Mouse (Mus musculus): Measurements from ENCODE around the gene Zscan18. TPM values are rescaled to one million over a fixed set of nuclear protein-coding genes. Genes with fewer than 3 reads are reported as not detected.

Zscan18 gene
- total and polyA plus RNA-seq, 2 experiments from 2014 or later, result 2.6 to 6.3 TPM

GRCm38 (mm10) chr7:12774606-12775005 is 28.8 kb downstream of the Zscan18 start:
- H3K4me2 ChIP-seq (ENCODE audit: low read depth, low read length), result no peak overlapping the region
- 96% methylated on average over 1 of the region's 1 CpGs for WGBS
- ATAC-seq (ENCODE audit: insufficient read depth, low read depth), result no peak
- no peak for DNase-seq (ENCODE audit: low spot score)
- no peak overlapping the region for H3K4me3 ChIP-seq (ENCODE audit: low read depth, low read length)
- TF ChIP-seq EP300 (IDR thresholded peaks at IDR 0.05; ENCODE audit: low read depth) (no peak), CTCF (IDR thresholded peaks at IDR 0.05; ENCODE audit: low read depth) (no peak)
- H3K27me3 ChIP-seq (ENCODE audit: control insufficient read depth, insufficient read depth, low read length), result no peaks in the 10 kb centered on the region
- H3K36me3 ChIP-seq (replicated peaks; ENCODE audit: control insufficient read depth, insufficient read depth, low read length), result peaks cover 11% of the 10 kb centered on the region; the same call in 1 of the 2 replicates
- no peak overlapping the region for H3K9ac ChIP-seq (replicated peaks; ENCODE audit: low read depth, low read length)
- H3K27ac ChIP-seq (ENCODE audit: low read depth), result no peak overlapping the region
- H3K9me3 ChIP-seq (replicated peaks; ENCODE audit: control insufficient read depth, low read length), result no peaks in the 10 kb centered on the region
- H3K4me1 ChIP-seq (ENCODE audit: control insufficient read depth, insufficient read depth), result 0 out of 2 replicates have a peak, but pooled peaks cover under 1% of the 10 kb centered on the region

DNA sequence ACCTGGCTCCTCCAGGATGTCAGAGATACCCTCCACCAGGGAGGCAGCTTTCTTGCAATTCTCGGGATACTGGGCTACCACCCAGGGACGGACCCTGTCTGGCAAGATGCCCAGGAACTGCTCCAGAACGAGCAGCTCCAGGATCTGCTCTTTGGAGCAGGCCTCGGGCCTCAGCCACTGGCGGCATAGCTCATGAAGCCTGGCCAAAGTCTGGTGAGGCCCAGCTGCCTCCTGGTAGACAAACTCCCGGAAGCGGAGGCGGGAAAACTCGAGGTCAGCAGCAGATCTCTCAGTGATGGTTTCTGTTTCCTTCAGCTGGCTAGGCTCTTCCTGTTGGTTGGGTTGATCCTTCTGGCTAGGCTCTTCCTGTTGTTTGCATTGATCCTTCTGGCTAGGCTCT is 29.3 kb downstream of the Zscan18 start:
- H3K27me3 ChIP-seq (ENCODE audit: control insufficient read depth, insufficient read depth, low read length), result no peaks in the 10 kb centered on the region
- TF ChIP-seq EP300 (IDR thresholded peaks at IDR 0.05; ENCODE audit: low read depth) (no peak), CTCF (IDR thresholded peaks at IDR 0.05; ENCODE audit: low read depth) (no peak)
- no peak overlapping the region for H3K4me2 ChIP-seq (ENCODE audit: low read depth, low read length)
- WGBS, result 74% methylated on average over 9 of the region's 9 CpGs
- no peak for DNase-seq (ENCODE audit: low spot score)
- no peak overlapping the region for H3K4me3 ChIP-seq (ENCODE audit: low read depth, low read length)
- H3K36me3 ChIP-seq (replicated peaks; ENCODE audit: control insufficient read depth, insufficient read depth, low read length), result peaks cover 15% of the 10 kb centered on the region; the same call in 1 of the 2 replicates
- no peak overlapping the region for H3K27ac ChIP-seq (ENCODE audit: low read depth)
- H3K9me3 ChIP-seq (replicated peaks; ENCODE audit: control insufficient read depth, low read length), result no peaks in the 10 kb centered on the region
- ATAC-seq (ENCODE audit: insufficient read depth, low read depth), result no peak
- H3K4me1 ChIP-seq (ENCODE audit: control insufficient read depth, insufficient read depth), result no peaks in the 10 kb centered on the region
- H3K9ac ChIP-seq (replicated peaks; ENCODE audit: low read depth, low read length), result no peak overlapping the region

DNA sequence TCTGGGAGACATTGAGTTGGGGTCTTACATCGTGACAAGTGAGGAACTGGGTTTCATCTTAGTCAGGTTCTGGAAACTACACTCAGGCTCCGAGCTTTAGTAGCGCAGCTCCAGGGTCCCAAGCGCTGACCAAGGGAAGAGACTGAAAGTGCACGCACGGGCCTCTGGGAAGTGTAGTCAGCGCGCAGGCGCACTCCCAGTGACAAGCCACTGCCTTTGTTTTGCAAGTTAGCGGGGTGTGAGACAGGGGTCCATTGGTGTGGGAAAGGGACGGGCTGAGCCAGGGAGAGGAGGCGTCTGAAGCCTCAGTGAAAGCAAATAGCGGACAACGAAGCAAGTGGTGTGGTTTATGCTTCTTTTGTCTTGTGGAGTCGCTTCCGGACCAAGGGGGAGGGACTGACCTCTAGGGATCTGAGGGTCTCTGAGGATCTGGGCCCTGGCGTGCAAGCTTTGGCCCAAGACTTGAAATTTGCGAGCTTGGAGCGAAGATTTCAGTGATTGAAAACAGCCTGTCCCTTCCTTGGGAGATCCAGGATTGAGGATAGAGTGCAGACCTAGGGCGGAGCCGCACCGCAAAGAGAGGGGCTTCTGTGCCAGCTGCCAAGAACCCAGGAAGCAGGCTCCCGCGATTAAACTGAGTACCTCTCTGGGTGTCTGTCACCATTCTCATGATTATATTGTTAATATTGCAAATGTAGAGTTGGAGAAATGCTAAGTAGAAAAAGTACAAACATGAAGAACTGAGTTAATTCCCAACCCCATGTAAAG is 53.8 kb downstream of the Zscan18 start:
- H3K9me3 ChIP-seq (replicated peaks; ENCODE audit: control insufficient read depth, low read length), result no peaks in the 10 kb centered on the region
- peak overlapping the region; percentile 22; the same call in 1 of the 2 replicates for H3K4me2 ChIP-seq (ENCODE audit: low read depth, low read length)
- H3K27ac ChIP-seq (ENCODE audit: low read depth), result no peak overlapping the region
- no peaks in the 10 kb centered on the region for H3K27me3 ChIP-seq (ENCODE audit: control insufficient read depth, insufficient read depth, low read length)
- DNase-seq (ENCODE audit: low spot score), result no peak
- no peak for ATAC-seq (ENCODE audit: insufficient read depth, low read depth)
- 67% methylated on average over 24 of the region's 24 CpGs for WGBS
- H3K36me3 ChIP-seq (replicated peaks; ENCODE audit: control insufficient read depth, insufficient read depth, low read length), result no peaks in the 10 kb centered on the region
- H3K9ac ChIP-seq (replicated peaks; ENCODE audit: low read depth, low read length), result no peak overlapping the region
- H3K4me1 ChIP-seq (ENCODE audit: control insufficient read depth, insufficient read depth), result no peaks in the 10 kb centered on the region
- TF ChIP-seq EP300 (IDR thresholded peaks at IDR 0.05; ENCODE audit: low read depth) (no peak), CTCF (IDR thresholded peaks at IDR 0.05; ENCODE audit: low read depth) (no peak)
- no peak overlapping the region for H3K4me3 ChIP-seq (ENCODE audit: low read depth, low read length)

- no peaks in the 10 kb centered on the region for H3K36me3 ChIP-seq (replicated peaks; ENCODE audit: control insufficient read depth, insufficient read depth, low read length)
- no peak for ATAC-seq (ENCODE audit: insufficient read depth, low read depth)
These were observed 68.5 kb downstream of the Zscan18 start, which contains the start of gene Vmn2r56 for GRCm38 (mm10) chr7:12734904-12735303. Gene Vmn2r56, minus strand, starts transcription at chr7:12735004.

More at GRCm38 (mm10) chr7:12734904-12735303, 68.5 kb downstream of the Zscan18 start, which contains the start of gene Vmn2r56:
- no peak for TF ChIP-seq CTCF (IDR thresholded peaks at IDR 0.05; ENCODE audit: low read depth)
- no peak for TF ChIP-seq EP300 (IDR thresholded peaks at IDR 0.05; ENCODE audit: low read depth)
- H3K9ac ChIP-seq (replicated peaks; ENCODE audit: low read depth, low read length), result no peak within 1 kb of the TSS
- H3K4me2 ChIP-seq (ENCODE audit: low read depth, low read length), result no peak within 1 kb of the TSS
- H3K27me3 ChIP-seq (ENCODE audit: control insufficient read depth, insufficient read depth, low read length), result no peaks in the 10 kb centered on the region
- H3K4me1 ChIP-seq (ENCODE audit: control insufficient read depth, insufficient read depth), result no peaks in the 10 kb centered on the region
- 27% methylated on average over 1 of the region's 1 CpGs for WGBS
- no peak within 1 kb of the TSS for H3K4me3 ChIP-seq (ENCODE audit: low read depth, low read length)
- no peak within 1 kb of the TSS for H3K27ac ChIP-seq (ENCODE audit: low read depth)
- no peaks in the 10 kb centered on the region for H3K9me3 ChIP-seq (replicated peaks; ENCODE audit: control insufficient read depth, low read length)
- no peak for DNase-seq (ENCODE audit: low spot score)

Other genes starting within 250 kb of the Zscan18 start
- not detected in 2 replicates for gene Vmn2r53, start 194.8 kb downstream of the Zscan18 start, total RNA-seq (2014; rRNA removed; ENCODE audit: low replicate concordance)
- under 0.01 TPM in 1 of 2 replicates, not detected in the other for gene Vmn2r53, start 194.8 kb downstream of the Zscan18 start, polyA plus RNA-seq (2015; fragmentation: Nextera tagmentation; extraction: Ambion mirVana)
- gene Vmn2r54, start 163.3 kb downstream of the Zscan18 start, total RNA-seq (2014; rRNA removed; ENCODE audit: low replicate concordance), result not detected in 2 replicates
- gene Vmn2r54, start 163.3 kb downstream of the Zscan18 start, polyA plus RNA-seq (2015; fragmentation: Nextera tagmentation; extraction: Ambion mirVana), result not detected in 2 replicates
- gene Vmn2r55, start 118.6 kb downstream of the Zscan18 start, total RNA-seq (2014; rRNA removed; ENCODE audit: low replicate concordance), result not detected in 2 replicates
- gene Vmn2r55, start 118.6 kb downstream of the Zscan18 start, polyA plus RNA-seq (2015; fragmentation: Nextera tagmentation; extraction: Ambion mirVana), result not detected in 2 replicates
- not detected in 2 replicates for gene Vmn2r56, start 68.6 kb downstream of the Zscan18 start, total RNA-seq (2014; rRNA removed; ENCODE audit: low replicate concordance)
- gene Vmn2r56, start 68.6 kb downstream of the Zscan18 start, polyA plus RNA-seq (2015; fragmentation: Nextera tagmentation; extraction: Ambion mirVana), result not detected in 2 replicates
- gene Zfp329, start 15.2 kb upstream of the Zscan18 start, total RNA-seq (2014; rRNA removed; ENCODE audit: low replicate concordance), result 3.1 and 12.2 TPM in 2 replicates
- 6.2 and 7.0 TPM in 2 replicates for gene Zfp329, start 15.2 kb upstream of the Zscan18 start, polyA plus RNA-seq (2015; fragmentation: Nextera tagmentation; extraction: Ambion mirVana)
- gene Zfp110, start 31.1 kb upstream of the Zscan18 start, total RNA-seq (2014; rRNA removed; ENCODE audit: low replicate concordance), result 14.8 and 20.5 TPM in 2 replicates
- 15.3 and 15.9 TPM in 2 replicates for gene Zfp110, start 31.1 kb upstream of the Zscan18 start, polyA plus RNA-seq (2015; fragmentation: Nextera tagmentation; extraction: Ambion mirVana)
- 2.9 and 6.3 TPM in 2 replicates for gene Zfp128, start 77.5 kb upstream of the Zscan18 start, total RNA-seq (2014; rRNA removed; ENCODE audit: low replicate concordance)
- 2.3 and 3.0 TPM in 2 replicates for gene Zfp128, start 77.5 kb upstream of the Zscan18 start, polyA plus RNA-seq (2015; fragmentation: Nextera tagmentation; extraction: Ambion mirVana)
- 1.3 and 3.5 TPM in 2 replicates for gene Zscan22, start 94.2 kb upstream of the Zscan18 start, total RNA-seq (2014; rRNA removed; ENCODE audit: low replicate concordance)
- gene Zscan22, start 94.2 kb upstream of the Zscan18 start, polyA plus RNA-seq (2015; fragmentation: Nextera tagmentation; extraction: Ambion mirVana), result 4.4 and 4.6 TPM in 2 replicates
- 1,775 and 1,995 TPM in 2 replicates for gene Rps5, start 118.7 kb upstream of the Zscan18 start, total RNA-seq (2014; rRNA removed; ENCODE audit: low replicate concordance)
- gene Rps5, start 118.7 kb upstream of the Zscan18 start, polyA plus RNA-seq (2015; fragmentation: Nextera tagmentation; extraction: Ambion mirVana), result 431 and 457 TPM in 2 replicates
- not detected in 2 replicates for gene Rnf225, start 123.8 kb upstream of the Zscan18 start, total RNA-seq (2014; rRNA removed; ENCODE audit: low replicate concordance)
- 0.14 and 0.19 TPM in 2 replicates for gene Rnf225, start 123.8 kb upstream of the Zscan18 start, polyA plus RNA-seq (2015; fragmentation: Nextera tagmentation; extraction: Ambion mirVana)
- 2.9 and 10.9 TPM in 2 replicates for gene Zfp324, start 162.2 kb upstream of the Zscan18 start, total RNA-seq (2014; rRNA removed; ENCODE audit: low replicate concordance)
- gene Zfp324, start 162.2 kb upstream of the Zscan18 start, polyA plus RNA-seq (2015; fragmentation: Nextera tagmentation; extraction: Ambion mirVana), result 3.7 and 4.2 TPM in 2 replicates
- 2.5 and 6.2 TPM in 2 replicates for gene Zfp446, start 174.2 kb upstream of the Zscan18 start, total RNA-seq (2014; rRNA removed; ENCODE audit: low replicate concordance)
- 3.1 and 3.3 TPM in 2 replicates for gene Zfp446, start 174.2 kb upstream of the Zscan18 start, polyA plus RNA-seq (2015; fragmentation: Nextera tagmentation; extraction: Ambion mirVana)
- not detected in 2 replicates for gene Slc27a5, start 194.6 kb upstream of the Zscan18 start, total RNA-seq (2014; rRNA removed; ENCODE audit: low replicate concordance)
- gene Slc27a5, start 194.6 kb upstream of the Zscan18 start, polyA plus RNA-seq (2015; fragmentation: Nextera tagmentation; extraction: Ambion mirVana), result not detected in 2 replicates
- gene Trim28, start 195.5 kb upstream of the Zscan18 start, total RNA-seq (2014; rRNA removed; ENCODE audit: low replicate concordance), result 279 and 309 TPM in 2 replicates
- 67.8 and 69.9 TPM in 2 replicates for gene Trim28, start 195.5 kb upstream of the Zscan18 start, polyA plus RNA-seq (2015; fragmentation: Nextera tagmentation; extraction: Ambion mirVana)
- gene Zbtb45, start 206.4 kb upstream of the Zscan18 start, total RNA-seq (2014; rRNA removed; ENCODE audit: low replicate concordance), result 16.9 and 29.2 TPM in 2 replicates
- gene Zbtb45, start 206.4 kb upstream of the Zscan18 start, polyA plus RNA-seq (2015; fragmentation: Nextera tagmentation; extraction: Ambion mirVana), result 9.5 and 10.5 TPM in 2 replicates
- gene Chmp2a, start 231.2 kb upstream of the Zscan18 start, total RNA-seq (2014; rRNA removed; ENCODE audit: low replicate concordance), result 48.2 and 72.1 TPM in 2 replicates
- gene Chmp2a, start 231.2 kb upstream of the Zscan18 start, polyA plus RNA-seq (2015; fragmentation: Nextera tagmentation; extraction: Ambion mirVana), result 181 and 183 TPM in 2 replicates
- gene Ube2m, start 234.6 kb upstream of the Zscan18 start, total RNA-seq (2014; rRNA removed; ENCODE audit: low replicate concordance), result 290 and 312 TPM in 2 replicates
- gene Ube2m, start 234.6 kb upstream of the Zscan18 start, polyA plus RNA-seq (2015; fragmentation: Nextera tagmentation; extraction: Ambion mirVana), result 116 and 127 TPM in 2 replicates